Mouse (Mus musculus): ENCODE measurements around the gene Eef1akmt1.

The Eef1akmt1 gene

DNA sequence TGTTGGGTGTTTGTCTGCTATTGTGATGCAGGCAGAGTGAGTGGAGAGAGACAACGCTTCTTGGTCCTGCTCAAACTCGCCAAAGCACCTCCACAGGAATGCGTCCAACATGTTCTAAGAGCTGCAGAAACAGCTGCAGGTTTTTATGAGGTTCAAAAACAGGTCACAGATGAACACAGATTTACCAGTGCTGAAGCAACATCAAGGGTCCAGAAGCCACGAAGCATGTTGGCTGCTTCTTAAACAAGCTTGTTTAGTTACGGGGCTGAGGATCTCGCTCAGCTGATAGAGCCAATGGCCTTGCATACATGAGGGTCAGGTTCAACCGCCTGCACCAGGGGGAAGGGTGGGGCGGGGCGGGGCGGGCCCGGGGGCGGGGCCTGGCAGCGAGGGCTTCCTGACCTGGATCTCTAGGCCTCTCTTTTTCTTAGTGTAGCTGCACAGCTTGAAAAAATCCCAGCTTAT lies 24.8 kb downstream of the Eef1akmt1 start:
- DNase-seq (ENCODE audit: extremely low spot score), result peak; percentile 52

DNA sequence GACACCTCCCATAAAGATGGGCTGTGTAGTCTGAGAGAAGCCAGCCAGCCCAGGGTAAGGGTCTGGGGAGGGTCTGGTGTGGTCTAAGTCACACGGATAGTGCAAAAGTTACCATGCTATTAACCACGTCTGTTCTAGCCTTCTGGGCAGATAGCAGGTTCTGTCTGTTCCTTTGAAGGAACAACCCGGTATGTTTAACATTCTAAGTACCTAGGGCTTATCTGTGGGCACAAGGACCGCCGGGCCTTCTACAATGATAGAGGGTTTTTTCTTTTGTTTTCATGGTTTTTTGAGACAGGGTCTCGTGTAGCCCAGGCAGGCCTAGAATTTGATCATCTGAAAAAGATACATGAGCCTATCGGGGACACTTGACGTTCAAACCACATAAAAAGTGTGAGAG lies 25.3 kb downstream of the Eef1akmt1 start:
- no peak for DNase-seq (ENCODE audit: extremely low spot score)

DNA sequence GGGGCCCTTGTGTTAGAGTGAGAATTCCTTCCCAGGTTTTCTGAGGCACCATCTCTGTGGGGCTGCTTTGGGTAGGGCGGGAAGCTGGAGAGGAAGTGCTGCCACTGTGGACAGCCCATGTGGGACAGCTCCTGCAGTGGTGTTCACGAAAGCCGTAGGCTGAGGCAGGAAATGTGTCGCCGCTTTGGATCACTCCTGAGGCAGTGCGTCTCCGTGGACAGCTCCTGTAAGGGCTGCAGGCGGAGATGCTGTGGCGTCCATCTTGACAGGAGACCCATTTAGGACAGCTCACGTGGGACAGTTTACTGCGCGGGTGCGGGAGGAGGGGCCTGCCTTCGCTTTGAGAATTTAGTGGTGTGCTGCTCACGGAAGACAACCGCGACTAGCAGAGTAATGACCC lies 25.9 kb downstream of the Eef1akmt1 start:
- DNase-seq (ENCODE audit: extremely low spot score), result no peak

DNA sequence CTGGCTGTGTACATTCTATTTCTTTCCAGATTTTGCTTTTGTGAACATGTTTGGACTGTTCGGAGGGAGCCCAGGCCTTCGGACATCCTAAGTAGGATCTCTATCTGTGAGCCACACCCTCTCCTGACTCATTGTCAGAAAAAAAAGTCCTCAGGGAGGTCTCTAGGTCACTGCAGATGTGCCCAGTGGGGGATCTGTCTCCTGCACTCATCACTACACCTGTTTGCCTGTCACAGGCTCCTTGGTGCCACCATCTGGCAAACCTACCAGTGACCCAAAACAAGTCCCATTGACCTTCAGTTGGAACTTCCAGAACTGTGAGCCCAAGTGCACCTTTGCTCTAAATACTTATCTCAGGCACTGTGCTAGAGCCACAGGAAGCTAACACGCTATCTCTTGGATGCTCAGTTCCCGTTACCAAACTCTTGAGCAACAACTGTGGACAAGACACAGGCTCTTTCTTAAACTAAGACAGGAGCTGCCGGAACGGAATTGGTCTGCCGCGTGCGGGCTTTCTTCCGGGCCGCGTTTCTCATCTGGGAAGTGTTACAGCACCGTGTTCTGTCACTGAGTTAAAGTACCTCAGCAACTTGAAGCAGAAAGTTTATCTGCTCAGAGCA lies 27.9 kb downstream of the Eef1akmt1 start:
- no peak for DNase-seq (ENCODE audit: extremely low spot score)

DNA sequence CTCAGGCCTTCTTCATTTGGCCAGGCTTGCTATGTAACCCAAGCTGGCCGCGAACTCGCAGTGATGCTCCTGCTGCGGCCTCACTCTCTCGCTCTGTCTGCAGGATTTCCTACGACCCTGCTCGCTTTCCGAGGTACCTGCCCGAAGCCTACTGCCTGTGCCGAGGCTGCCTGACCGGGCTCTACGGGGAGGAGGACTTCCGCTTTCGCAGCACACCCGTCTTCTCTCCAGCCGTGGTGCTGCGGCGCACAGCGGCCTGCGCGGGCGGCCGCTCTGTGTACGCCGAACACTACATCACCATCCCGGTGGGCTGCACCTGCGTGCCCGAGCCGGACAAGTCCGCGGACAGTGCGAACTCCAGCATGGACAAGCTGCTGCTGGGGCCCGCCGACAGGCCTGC lies 29.2 kb downstream of the Eef1akmt1 start:
- DNase-seq (ENCODE audit: extremely low spot score), result no peak

DNA sequence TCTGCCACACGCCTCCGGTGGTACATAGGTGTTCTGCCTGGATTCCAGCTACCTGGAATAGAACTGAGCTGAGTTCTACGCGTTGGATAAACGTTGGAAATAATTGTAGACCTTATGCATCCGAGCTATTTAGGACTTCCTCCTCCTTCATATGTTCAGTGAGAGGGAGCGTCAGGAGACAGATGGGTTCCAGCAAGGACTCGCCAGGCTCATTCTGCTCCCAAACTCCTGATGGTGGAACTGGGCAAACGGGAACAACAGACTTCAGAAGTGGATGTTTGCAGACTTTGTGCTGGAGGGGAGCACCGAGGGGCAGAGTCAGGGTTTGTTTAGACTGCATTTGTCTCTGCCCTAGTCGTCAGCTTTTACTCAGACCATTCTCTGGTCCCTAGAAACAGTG lies 30.7 kb downstream of the Eef1akmt1 start:
- no peak for DNase-seq (ENCODE audit: extremely low spot score)

DNA sequence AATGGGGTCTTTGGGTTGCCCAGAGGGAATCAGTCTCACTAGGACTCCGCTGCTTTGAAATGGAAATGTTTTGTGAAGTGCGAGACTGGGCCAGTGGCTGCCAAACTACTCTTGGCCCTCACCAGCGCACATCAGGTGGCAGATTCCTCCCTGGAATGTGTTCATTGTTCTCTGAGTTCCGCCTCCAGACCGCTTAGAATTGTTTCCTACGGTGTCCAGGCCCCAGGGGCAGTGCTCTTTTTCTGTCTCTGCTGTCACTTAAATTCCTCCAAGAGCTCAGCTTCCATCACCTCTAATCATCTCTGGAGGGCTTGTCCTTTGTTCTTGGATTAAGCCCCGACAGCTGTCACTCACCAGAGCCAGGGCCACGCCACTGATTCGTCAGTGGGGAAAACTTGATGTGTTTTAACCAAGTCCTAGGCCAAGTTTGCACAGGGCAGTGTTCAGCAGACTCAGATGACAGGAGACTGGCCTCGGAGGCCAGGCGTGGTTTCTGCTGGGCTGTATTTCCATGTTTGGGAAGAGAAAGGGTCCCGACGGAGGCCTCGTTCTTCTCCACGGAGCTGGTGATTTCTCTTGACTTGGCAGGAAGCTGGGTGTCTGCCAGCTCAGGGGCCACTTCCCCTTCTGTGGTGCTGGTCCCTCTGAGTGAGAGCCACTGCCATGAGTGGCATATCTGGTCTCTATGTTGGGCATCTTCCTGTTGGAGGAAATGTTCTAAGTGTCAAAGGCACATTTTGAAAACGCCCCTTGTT lies 34.0 kb downstream of the Eef1akmt1 start:
- peak; percentile 44 for DNase-seq (ENCODE audit: extremely low spot score)

DNA sequence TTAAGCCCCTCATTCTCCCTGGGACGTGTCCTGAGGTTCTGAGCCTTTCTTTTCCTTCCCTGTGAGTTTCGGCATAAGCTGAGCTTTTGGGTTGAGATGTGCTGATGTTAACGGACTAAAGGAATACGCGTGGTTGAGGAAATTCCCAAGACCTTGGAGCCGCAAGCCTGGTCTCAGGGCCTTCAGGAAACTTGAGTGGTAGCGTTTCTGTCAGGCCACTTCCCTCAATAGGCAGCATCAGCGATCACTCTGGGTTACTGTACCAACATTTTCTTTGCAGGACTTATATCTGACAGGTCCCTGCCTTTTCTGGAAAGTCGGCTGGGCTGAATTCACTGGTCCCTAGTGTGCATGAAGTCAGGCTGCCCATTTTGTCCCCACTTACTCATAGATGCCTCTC lies 34.6 kb downstream of the Eef1akmt1 start:
- peak; percentile 27 for DNase-seq (ENCODE audit: extremely low spot score)

DNA sequence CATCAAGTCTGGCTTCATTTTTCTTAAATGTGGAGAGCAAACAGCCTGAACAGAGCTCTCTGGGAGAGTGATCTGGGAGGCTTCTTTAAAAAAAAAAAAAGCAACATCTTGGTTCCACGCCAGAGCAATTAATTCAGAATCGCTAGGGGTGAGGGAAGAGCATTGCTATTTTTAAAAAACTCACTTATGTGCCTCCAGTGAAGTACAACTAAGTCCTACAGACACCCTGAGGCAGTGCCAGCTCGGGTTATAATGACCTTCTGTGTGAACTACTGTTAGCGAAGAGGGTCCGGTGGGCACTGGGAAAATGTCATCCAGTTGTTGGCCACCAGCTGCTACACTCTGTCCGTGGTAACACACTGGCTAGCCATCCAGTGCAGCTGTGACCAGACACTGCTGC lies 35.8 kb downstream of the Eef1akmt1 start:
- no peak for DNase-seq (ENCODE audit: extremely low spot score)

DNA sequence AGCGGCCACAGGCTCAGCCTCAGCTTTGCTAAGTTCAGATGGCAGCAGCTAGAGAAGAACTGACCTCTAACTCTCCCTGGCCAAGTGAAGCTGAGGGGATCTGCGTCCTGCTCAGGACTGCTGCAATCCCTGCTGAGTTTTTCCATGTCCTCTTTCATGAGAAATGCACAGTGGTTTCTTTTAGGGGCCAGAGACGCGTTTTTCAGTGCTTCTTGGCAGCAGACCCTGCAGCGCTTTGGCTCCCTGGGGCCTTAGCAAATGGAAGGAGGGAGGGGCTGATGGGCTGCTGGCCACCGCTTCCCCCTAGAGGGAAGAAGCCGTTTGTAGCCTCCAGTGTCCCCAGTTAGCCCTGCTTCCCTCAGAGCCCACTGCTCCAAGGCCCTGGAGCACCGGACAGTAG lies 36.5 kb downstream of the Eef1akmt1 start:
- peak; percentile 13 for DNase-seq (ENCODE audit: extremely low spot score)

DNA sequence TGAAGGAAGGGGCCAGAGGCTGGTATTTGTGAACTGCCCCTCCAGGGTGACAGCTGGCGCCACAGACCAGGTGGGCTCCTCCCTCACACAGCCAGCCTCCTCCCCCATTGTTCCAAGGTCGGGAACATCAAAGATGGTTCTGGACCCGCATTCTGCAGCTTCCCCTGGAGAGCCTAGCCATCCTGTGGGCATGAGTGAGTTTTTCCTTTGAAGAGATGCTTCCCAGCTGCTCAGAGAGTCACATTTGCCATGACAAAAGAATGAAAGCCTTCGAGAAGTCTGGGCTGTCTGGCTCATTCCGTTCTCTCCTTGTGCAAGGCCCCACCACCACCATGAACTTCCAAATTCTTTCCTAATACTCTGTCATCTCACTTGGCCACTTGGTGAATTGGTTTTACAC lies 37.1 kb downstream of the Eef1akmt1 start:
- DNase-seq (ENCODE audit: extremely low spot score), result no peak

DNA sequence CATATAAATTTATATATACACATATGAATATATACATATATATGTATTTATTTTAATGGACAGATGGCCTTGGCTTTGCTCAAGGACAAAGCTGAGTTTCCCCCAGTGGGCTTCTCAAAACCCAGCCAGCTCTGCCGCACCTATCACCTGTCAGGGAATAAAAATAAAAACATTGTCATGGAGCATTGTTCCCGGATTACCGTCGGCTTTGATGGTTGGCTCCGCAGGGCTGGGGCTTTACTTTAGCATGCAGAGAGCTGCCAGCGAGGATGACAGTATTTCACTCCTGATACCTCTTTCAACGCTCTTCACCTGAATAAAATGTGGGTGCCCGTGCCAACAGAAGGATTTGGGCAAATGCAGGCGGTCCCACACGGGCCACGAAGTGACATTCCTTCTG lies 37.6 kb downstream of the Eef1akmt1 start:
- DNase-seq (ENCODE audit: extremely low spot score), result no peak

DNA sequence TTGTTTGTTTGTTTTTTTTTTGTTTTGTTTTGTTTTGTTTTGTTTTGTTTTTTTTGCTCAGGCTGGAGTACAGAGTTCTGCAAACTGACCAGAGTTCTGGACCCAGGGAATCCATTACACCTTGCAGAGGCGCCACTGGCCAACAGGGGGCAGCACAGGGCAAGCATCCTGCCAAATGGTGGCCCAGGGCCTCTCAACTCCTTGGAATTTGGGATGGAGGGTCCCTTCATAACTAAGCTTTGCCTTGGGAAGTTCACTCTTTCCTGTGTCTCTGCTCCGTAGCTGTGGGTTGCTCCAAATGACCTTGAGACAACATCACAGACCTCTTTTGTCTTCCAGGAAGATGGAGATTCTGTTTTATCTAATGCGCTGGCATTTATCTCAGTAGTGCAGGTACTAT lies 38.2 kb downstream of the Eef1akmt1 start:
- peak; percentile 45 for DNase-seq (ENCODE audit: extremely low spot score)

DNA sequence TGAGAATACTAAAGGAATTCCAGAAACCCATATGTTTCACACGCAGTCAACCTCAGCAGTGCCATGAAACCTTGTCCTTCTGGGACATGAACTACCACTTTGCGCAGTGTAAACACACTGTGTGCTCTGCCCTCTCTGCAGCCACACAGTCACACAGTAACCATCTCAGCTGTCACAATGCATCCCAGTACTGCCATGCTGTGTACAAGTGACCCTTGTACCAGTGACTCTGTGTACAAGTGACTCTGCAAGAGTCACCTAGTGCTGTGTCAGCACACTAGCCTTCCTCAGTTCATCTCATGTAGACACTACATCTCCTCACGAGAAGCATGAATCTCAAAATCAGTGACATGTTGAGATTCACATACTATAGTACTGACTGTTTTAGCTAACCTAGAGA lies 38.8 kb downstream of the Eef1akmt1 start:
- no peak for DNase-seq (ENCODE audit: extremely low spot score)

DNA sequence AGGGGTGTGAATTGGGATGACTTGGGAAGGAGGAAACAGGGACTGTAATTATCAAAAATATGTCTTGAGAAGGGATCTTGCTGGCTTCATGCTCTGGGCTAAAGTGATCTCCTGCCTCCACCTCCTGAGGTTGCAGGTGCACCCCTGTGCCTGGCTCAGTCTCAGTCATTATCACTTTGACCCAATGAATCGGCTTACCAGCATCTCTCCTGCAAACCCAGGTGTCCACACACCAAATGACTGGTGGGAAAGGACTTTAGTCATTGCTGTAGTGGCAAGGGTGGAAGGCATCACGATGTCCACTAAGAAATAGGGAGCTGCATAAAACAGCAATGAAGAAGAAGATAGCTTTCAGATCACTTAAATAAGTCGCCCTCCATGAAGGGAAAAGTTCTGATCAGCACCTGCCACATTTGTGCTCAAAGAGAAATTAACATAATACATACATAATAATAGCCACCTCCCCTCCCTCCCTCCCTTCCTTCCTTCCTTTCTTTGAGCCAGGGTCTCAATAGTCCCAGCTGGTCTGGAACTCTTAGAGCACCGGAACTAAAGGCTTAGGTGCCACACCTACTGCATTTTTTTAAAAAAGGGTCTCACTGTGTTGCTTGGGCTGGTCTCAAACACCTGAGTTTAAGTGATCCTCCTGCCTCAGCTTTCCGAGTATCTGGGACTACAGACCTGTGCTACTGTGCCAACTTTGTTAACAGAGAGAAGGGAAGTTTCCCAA lies 41.5 kb downstream of the Eef1akmt1 start:
- no peak for DNase-seq (ENCODE audit: extremely low spot score)

DNA sequence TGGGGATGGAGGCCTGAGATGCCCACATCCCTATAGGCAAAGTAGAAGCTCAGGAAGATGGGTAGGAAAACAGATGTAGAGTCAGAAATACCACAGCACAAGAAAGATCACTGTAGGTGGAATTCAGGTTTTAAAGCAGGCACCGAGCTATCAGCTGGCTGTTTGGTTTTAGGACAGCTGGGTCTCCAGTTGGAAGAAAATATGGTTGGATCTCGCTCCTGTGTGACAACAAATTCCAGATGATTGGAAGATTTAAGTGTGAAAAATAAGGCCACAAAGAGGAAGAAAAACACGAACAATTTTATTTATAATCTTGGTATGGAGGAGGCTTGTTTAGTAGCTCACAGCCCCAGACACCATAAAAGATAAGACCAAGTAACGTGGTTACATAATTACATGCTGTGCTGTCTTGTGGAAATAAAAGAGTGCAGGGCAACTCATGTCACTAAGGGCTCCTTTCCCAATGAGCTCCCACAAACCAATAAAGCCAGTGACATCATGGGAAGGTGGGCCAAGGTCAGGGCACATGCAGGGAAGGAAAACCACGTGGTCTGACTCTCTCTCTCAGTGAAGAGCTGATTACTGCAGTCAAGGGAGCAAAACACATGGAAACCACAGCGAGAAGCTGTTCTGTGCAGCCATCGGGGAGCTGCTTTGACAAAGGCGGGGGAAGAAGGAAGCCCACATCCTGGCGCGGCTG lies 42.2 kb downstream of the Eef1akmt1 start:
- no peak for DNase-seq (ENCODE audit: extremely low spot score)

DNA sequence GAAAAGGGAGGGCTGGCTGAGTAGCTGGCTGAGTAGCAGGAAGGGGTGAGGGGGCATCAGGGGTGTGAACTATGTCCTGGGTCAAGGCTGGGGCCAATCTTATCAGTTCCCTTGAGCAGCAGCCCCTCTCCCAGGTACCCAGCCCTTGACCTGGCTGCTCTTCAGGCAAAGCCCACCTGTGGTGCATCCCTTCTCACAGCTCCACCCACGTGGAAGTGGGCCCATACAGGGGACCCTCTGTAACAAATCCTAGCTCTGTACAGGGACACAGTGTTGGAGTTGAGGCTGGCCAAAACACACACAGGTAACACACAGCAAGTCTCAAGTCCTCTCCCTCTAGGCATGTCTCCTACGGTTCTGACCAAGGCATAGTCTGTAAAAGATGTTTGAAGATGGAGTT lies 43.8 kb downstream of the Eef1akmt1 start:
- no peak for DNase-seq (ENCODE audit: extremely low spot score)

DNA sequence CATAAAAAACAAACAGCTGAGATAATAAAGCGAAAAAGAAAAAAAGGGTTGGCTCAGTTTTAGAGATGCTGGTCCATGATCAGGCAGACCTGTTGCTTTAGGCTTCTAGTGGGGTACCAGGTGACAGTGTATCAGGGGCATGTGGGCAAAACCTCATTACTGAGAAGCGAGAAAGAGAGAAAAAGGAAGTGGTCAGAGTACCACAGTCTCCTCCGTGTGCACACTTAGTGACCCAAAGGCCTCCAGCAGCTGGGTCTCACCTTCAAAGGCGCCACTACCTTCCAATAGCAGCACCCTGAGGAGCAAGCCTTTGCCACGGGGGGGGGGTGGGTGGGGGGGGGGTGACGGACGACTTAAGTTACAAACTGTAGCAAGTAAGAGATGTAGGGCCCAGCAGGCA lies 44.3 kb downstream of the Eef1akmt1 start:
- no peak for DNase-seq (ENCODE audit: extremely low spot score)

DNA sequence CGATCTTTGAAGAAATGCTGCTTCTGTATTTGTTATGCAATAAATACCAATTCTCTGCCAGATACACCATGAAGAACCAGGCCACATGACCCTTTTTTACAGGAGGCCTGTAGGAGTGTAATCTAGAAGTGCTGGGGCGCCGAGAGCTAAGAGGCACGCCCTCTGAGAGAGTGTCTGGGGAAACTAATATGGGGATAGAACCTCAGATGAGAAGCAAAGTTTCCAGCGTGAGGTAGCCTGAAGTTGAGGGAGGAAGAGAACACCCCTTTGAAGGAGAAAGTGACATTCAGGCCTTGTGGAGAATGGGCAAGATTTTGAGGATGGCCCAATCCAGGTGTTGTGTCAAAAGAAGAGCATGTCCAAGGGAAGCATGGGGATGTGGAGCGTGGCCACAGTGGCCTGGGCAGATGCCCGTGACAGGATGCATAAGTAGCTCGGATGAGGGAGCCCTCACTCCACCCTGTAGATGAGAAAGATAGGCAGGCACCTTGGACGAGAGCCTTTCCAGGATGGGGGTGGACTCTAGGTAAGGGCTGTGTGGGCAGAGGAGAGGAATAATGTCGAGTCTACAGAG lies 45.3 kb downstream of the Eef1akmt1 start:
- no peak for DNase-seq (ENCODE audit: extremely low spot score)

DNA sequence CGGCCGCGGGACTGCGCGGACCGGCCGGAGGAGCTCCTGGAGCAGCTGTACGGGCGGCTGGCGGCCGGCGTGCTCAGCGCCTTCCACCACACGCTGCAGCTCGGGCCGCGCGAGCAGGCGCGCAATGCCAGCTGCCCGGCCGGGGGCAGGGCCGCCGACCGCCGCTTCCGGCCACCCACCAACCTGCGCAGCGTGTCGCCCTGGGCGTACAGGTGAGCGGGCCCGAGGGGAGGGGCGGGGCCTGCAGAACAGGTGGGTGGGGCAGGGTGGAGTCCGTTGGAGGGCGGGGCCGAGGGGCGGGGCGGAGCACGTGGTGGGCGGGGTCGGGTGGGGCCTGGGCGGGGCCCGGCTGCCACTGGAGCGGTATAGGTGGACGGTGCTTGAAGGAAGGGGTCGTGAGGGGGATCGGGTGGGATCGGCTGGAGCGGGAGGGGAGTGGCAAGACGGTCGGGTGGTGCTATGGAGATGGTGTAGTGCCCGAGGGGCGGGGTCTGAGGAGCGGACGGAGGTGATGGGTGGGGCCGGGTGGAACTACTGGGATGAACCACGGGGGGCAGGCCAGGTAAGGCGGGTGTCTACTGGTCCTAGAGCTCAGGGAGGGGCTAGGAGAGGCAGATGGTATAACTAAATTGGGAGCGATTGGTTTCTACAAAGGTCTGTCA lies 45.9 kb downstream of the Eef1akmt1 start:
- DNase-seq (ENCODE audit: extremely low spot score), result peak; percentile 86

DNA sequence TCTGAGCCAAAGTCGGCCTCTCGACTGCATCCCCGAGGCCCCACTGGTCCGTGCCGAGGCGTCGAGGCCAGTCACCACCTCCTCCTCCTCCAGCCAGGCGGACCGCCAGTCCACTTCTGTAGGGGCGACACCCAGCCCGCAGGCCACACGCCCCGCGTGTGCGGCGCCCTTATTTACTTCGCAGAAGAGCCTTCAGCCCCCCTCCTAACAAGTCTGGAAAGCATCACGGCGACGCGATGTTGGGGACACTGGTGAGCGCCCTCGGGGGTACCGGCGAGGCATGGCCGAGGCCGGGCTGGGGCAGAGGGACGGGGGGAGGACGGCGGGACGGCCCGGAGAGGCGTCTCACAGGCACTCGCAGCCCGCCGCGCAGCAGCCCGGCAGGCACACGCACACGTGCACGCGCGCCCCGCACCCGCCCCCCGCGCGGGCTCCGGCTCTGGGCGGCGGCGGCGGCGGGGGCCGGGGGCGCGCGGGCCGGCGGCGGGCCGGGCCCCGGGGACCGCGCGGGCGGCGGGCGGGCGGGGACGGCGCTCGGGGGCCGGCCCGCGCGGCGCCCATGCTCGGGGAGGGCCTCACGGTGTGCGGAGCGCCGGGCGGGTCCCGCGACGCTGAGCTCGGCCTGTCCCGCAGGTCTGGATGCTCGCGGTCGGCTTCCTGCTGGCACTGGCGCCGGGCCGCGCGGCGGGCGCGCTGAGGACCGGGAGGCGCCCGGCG lies 46.6 kb downstream of the Eef1akmt1 start, which contains the start of gene Il17d:
Gene Il17d, plus strand, starts transcription at position 107 of the 717 bp plus-strand sequence.
- peak; percentile 48 for DNase-seq (ENCODE audit: extremely low spot score)

All from embryo, embryonic 9.5 days (tissue).